Mouse (Mus musculus) stomach, embryonic 16.5 days (tissue): ENCODE measurements at regions not wholly inside any gene's neighbourhood (a gene's known extent, or its start where the extent isn't known, plus 50 kb on each side); places are given as distances from the start of the nearest gene placed in this dataset.

Experiments used
- ATAC-seq: fragments of 200-750 bp; cut with Nextera tagmentation; 2 replicates; pipeline ENCODE4 v1.8.0; 2017; ENCODE audit warnings: moderate number of reproducible peaks, moderate TSS enrichment; ENCODE audit not compliant: insufficient read depth, low FRiP score
- H3K27ac ChIP-seq: fragments of 300-500 bp; sonication (generic); 2 replicates; pipeline ENCODE4 v1.5.1; 2014; ENCODE audit warnings: low read length
- H3K27me3 ChIP-seq: fragments of 300-500 bp; sonication (generic); 2 replicates; pipeline ENCODE4 v1.6.1; 2014; ENCODE audit warnings: low read length, control low read depth, mixed read lengths; ENCODE audit not compliant: control insufficient read depth, insufficient read depth
- H3K36me3 ChIP-seq: fragments of 300-500 bp; sonication (generic); 2 replicates; pipeline ENCODE4 v1.6.1; 2014; ENCODE audit warnings: low read length; ENCODE audit not compliant: control insufficient read depth, insufficient read depth
- H3K4me1 ChIP-seq: fragments of 300-500 bp; sonication (generic); 2 replicates; pipeline ENCODE4 v1.6.1; 2014; ENCODE audit warnings: low read length, control low read depth, mixed read lengths; ENCODE audit not compliant: control insufficient read depth, insufficient read depth
- H3K4me2 ChIP-seq: fragments of 300-500 bp; sonication (generic); 2 replicates; pipeline ENCODE4 v1.6.1; 2014; ENCODE audit warnings: low read depth, low read length, mixed read lengths
- H3K4me3 ChIP-seq: fragments of 300-500 bp; sonication (generic); replicated peaks from 2 replicates; pipeline ENCODE4 v1.5.1; 2014; ENCODE audit warnings: mild to moderate bottlenecking, low read length
- H3K9ac ChIP-seq: fragments of 300-500 bp; sonication (generic); 2 replicates; pipeline ENCODE4 v1.6.1; 2014; ENCODE audit warnings: low read length
- H3K9me3 ChIP-seq: fragments of 300-500 bp; sonication (generic); replicated peaks from 2 replicates; pipeline ENCODE4 v1.6.1; 2016; ENCODE audit warnings: low read length, control low read depth; ENCODE audit not compliant: control insufficient read depth
- WGBS: fragments of 180-500 bp; shearing (Covaris S2); extraction: QIAGEN DNeasy Blood & Tissue Kit; methylation state at CpG from one replicate; pipeline ENCODE4 v1.1.7; 2014; 5-methylcytosine and 5-hydroxymethylcytosine counted together

DNA sequence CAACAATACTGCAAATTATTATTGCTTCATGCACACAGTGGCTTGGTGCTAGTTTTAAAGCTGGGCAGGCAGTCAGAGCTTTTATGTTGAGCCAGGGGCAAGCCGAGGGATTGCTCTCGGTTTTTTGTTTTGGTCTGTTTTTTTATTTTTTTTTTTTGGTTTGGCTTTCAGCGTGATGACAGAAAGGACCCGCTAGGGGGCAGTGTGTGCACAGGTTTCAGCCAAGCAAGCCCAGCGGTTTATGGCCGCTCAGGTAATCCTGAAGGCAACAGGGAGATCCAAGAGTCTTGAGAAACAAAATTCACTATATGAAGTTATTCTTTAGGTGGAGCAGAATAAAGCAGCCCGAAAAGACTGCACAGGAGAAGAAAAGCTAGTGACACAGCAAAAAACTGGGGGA is 261.6 kb upstream of the Pard3b start:
- Histone ChIP-seq H3K4me2 (peak overlapping the region; percentile 44), H3K36me3 (no peaks in the 10 kb centered on the region), H3K4me3 (no peak overlapping the region), H3K4me1 (peaks cover 20% of the 10 kb centered on the region), H3K9ac (no peak overlapping the region), H3K27me3 (no peaks in the 10 kb centered on the region), H3K27ac (no peak overlapping the region), H3K9me3 (no peaks in the 10 kb centered on the region)
- ATAC-seq: no peak
- WGBS: under 1% methylated on average over 7 of the region's 7 CpGs

DNA sequence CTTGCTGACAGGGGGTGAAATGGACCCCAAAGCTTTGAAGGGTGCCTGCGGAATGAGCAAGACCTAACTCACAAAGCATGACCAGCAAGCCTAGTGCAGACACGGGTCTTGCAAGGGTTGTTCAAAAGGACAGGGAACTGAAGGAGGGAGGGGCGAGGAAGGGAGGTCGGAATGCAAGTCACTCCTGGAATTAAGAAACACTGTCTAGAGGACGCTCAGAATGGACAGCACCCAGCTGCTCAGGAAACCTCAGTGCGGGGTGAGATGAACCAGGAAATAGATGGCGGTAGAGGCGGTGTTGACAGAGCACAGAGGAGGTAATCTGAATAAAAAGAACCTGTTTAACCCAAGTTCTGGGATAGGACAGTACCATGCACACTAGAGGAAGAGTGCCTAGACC is 260.4 kb upstream of the Pard3b start:
- ATAC-seq: no peak
- Histone ChIP-seq H3K4me2 (no peak overlapping the region), H3K27ac (no peak overlapping the region), H3K9me3 (no peaks in the 10 kb centered on the region), H3K9ac (no peak overlapping the region), H3K36me3 (no peaks in the 10 kb centered on the region), H3K4me1 (peaks cover 20% of the 10 kb centered on the region), H3K27me3 (no peaks in the 10 kb centered on the region), H3K4me3 (no peak overlapping the region)
- WGBS: 33% methylated on average over 8 of the region's 8 CpGs

DNA sequence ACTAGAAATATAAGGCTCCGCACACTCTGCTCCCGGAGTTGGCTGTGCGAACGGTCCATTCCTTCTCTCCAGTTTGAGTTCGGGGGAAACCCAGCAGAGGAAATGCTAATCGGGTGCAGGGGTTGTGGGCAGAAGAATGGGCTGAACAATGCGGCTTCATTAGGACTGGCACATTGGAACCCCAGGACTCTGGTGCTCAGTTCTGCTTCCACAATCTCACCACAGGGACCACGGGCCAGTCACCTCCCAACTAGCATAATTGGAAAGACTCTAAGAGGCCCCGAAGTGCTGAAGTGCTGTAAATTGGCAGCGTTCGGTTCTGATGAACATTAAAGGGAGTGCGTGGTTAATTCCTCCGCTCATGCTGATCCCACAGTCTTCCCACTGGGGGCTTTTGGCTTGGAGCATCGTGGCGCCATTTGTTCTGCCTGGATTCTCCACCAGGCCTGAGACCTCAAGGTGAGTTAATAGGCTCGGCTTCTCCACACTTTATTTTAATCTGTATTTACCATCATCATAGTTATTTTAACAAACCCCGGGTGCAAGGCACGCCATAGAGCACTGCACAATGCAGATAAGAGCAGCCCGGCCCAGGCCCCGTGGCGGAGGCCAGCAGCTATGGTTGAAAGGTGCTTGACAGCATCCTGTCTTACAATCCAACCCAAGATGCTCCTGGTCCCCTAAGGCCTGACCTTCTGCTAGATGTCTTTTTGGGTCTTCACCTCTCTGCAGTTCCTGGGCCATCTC is 258.7 kb upstream of the Pard3b start:
- Histone ChIP-seq H3K4me3 (no peak overlapping the region), H3K27ac (no peak overlapping the region), H3K27me3 (no peaks in the 10 kb centered on the region), H3K4me2 (no peak overlapping the region), H3K4me1 (peaks cover 20% of the 10 kb centered on the region), H3K36me3 (no peaks in the 10 kb centered on the region), H3K9ac (no peak overlapping the region), H3K9me3 (no peaks in the 10 kb centered on the region)
- WGBS: 86% methylated on average over 21 of the region's 21 CpGs
- no peak for ATAC-seq

DNA sequence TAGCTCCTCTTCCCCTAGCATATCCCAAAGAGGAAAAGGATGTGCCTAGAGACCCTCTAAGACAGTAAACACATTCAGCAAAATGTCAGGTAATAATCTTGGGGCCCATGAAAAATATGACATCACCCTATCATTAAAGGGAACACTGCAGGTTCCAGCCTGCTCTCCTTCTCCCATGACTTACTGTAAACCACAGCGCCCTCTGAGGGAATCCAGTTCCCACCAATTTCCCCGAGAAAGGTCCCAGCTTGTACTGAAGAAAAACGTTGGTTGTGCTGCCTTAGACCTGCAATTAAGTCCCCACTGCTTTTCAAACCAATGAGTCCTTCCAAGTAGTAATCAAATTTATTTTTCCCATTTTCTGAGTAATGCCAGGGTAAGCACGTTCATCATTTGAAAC is 251.0 kb upstream of the Pard3b start:
- 29% methylated on average over 4 of the region's 4 CpGs for WGBS
- ATAC-seq: no peak
- H3K27ac ChIP-seq: 0 out of 2 replicates have a peak overlapping the region, but pooled peaks have one; percentile 36
- no peaks in the 10 kb centered on the region for H3K4me1 ChIP-seq
- no peaks in the 10 kb centered on the region for H3K36me3 ChIP-seq
- no peaks in the 10 kb centered on the region for H3K9me3 ChIP-seq
- no peaks in the 10 kb centered on the region for H3K27me3 ChIP-seq
- H3K4me3 ChIP-seq: no peak overlapping the region
- H3K9ac ChIP-seq: no peak overlapping the region
- H3K4me2 ChIP-seq: no peak overlapping the region

DNA sequence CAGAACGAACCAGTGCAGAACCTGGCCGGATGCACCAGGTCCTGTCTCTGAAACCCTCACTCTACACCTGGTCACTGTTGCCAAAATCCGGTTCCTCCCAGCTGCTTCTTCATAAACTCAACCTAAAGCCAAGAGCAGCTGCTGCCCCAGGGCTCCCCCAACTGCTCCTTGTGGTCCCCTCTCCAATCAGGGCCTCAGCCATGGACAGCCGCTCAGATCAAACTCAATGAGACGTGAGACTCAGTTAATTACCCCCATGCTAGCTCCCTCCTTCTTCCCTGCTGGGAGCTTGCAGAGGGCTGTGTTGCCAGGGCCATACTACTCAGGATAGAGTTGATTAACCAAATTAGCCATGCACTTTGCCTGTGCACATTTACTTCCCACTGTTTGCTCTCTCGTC is 240.8 kb upstream of the Pard3b start:
- Histone ChIP-seq H3K27me3 (no peaks in the 10 kb centered on the region), H3K4me3 (no peak overlapping the region), H3K27ac (no peak overlapping the region), H3K4me1 (no peaks in the 10 kb centered on the region), H3K36me3 (no peaks in the 10 kb centered on the region), H3K9ac (no peak overlapping the region), H3K9me3 (no peaks in the 10 kb centered on the region), H3K4me2 (no peak overlapping the region)
- no peak for ATAC-seq
- WGBS: 60% methylated on average over 6 of the region's 6 CpGs

DNA sequence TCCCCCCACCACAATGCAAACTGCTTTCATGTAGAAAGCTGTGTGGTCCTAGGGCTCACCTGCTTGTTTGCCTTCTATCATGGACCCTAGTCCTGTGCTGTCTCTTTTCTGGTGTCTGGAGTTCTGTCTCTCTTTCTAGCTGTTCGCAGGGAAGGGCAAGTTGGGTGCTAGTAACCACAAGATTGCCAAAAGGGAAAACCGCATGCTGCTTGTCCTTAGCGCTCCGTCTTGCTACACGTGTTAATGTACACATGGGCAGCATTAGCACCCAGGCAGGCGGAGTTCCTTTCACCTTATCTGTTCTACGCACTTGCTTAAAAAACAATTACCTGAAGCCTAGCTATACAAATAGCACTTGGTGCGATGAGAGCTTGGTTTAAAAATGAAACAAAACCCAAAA is 236.3 kb upstream of the Pard3b start:
- Histone ChIP-seq H3K36me3 (no peaks in the 10 kb centered on the region), H3K9me3 (no peaks in the 10 kb centered on the region), H3K4me3 (peak overlapping the region; percentile 22), H3K4me1 (no peaks in the 10 kb centered on the region), H3K27ac (no peak overlapping the region), H3K27me3 (no peaks in the 10 kb centered on the region), H3K4me2 (peak overlapping the region; percentile 45), H3K9ac (0 out of 2 replicates have a peak overlapping the region, but pooled peaks have one; percentile 7)
- no peak for ATAC-seq
- 48% methylated on average over 8 of the region's 8 CpGs for WGBS

DNA sequence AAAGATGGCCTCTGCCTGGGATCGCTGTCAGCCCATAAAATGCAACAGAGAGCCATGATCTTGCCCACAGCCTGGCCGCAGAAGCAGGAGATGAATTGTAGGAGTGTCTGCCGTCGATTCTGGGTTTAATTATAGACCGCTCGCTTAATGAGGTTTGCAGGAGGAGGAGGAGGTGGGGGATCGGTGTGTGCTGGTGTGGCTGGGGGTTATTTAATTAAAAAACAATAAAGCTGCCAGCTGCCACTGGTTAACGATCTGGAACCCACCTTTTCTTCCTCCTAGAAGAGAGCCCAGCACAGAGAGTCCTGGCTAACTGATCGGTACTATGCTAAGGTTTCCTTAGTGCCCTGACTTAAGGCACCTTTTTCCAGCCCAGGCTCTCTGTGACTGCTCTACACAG is 231.4 kb upstream of the Pard3b start:
- Histone ChIP-seq H3K27me3 (no peaks in the 10 kb centered on the region), H3K4me3 (no peak overlapping the region), H3K9me3 (no peaks in the 10 kb centered on the region), H3K27ac (no peak overlapping the region), H3K9ac (no peak overlapping the region), H3K36me3 (no peaks in the 10 kb centered on the region), H3K4me2 (no peak overlapping the region), H3K4me1 (no peaks in the 10 kb centered on the region)
- ATAC-seq: no peak
- WGBS: 69% methylated on average over 9 of the region's 9 CpGs

DNA sequence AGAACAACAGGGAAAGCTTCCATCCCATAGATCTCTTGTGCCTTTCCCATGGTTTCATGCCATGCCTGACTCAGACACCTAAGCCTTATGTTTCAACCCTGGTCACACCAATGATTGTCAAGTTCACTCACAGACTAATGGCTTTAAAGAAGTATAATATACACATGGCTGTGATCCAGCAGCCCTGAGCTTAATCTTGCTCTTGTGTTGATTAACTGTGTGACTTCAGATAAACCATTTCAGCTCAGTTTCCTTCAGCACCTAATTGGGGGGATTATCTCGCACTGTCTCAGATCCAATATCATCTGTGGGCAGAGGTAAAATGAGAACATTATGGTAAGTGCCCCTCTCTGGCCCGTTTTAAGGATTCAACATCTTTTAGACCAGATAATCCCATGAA is 223.9 kb upstream of the Pard3b start:
- ATAC-seq: no peak
- H3K9me3 ChIP-seq: no peaks in the 10 kb centered on the region
- no peak overlapping the region for H3K9ac ChIP-seq
- H3K4me1 ChIP-seq: peaks cover 9% of the 10 kb centered on the region; the same call in 1 of the 2 replicates
- no peaks in the 10 kb centered on the region for H3K27me3 ChIP-seq
- no peak overlapping the region for H3K27ac ChIP-seq
- no peaks in the 10 kb centered on the region for H3K36me3 ChIP-seq
- no peak overlapping the region for H3K4me3 ChIP-seq
- H3K4me2 ChIP-seq: no peak overlapping the region
- 45% methylated on average over 2 of the region's 2 CpGs for WGBS

DNA sequence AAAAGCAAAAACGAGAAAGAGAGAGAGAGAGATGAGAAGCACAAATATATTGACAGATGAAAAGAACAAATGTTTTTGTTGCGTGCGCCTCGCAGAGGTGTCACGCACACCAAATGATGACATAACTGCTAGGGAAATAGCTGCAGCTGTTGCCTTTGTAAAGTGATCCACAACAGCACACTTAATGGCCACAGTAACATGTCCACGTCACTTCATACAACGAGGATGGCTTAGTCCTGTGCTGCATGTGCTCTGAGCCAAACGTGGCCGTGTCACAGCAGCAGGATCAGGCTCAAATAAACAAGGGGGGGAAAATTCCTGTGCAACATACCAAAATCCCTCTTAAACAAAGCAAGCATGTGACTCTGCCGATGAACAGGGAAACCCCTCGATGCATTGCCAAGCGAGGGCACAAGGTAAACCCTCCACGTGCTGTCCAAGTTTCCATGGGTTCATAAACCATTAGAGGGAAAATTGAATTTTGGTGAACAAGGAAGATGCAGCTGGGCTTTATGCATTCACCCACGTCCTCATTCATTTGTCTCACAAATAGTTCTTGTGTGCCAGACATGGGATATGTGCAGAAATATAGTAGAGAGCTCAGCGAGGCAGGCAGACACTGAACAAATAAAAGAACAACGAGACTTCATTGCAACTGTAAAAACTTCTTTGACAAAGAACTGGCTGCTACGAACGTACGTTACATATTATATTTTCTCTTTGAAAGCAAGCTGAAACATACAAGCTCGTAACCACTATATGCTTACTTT is 223.0 kb upstream of the Pard3b start:
- Histone ChIP-seq H3K9ac (no peak overlapping the region), H3K27me3 (no peaks in the 10 kb centered on the region), H3K4me1 (peaks cover 9% of the 10 kb centered on the region; the same call in 1 of the 2 replicates), H3K27ac (no peak overlapping the region; the same call in 1 of the 2 replicates), H3K4me3 (no peak overlapping the region), H3K4me2 (no peak overlapping the region; the same call in 1 of the 2 replicates), H3K36me3 (no peaks in the 10 kb centered on the region), H3K9me3 (no peaks in the 10 kb centered on the region)
- no peak for ATAC-seq
- 54% methylated on average over 20 of the region's 20 CpGs for WGBS
